Comparison of ENCODE assay signal across 9 mouse cellular contexts in the genomic region with DNA sequence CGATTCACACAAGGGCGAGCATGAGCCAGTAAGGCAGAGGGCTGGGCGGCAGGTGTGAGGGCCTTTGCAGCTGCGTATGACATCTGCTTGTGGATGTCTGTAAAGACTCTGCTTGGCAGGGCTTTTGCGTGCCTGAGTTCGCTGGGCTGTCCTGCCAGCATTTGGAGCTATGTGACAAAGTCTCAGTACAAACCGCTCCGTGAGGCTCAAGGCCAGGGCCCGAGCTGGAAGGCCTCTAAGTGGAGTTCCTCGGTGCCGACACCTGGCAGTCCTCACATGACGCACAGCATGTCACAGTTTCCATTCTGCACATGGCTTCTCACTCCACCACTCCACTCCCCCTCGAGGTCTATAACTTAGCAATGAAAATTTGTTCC.
DNase-seq lines count a peak whose midpoint lies in the region; ATAC-seq lines count a peak whose summit lies in the region.
"Had no signal": no experiment of that assay in that cellular context is flagged by ENCODE, and none has a peak within 500 bp of the region (broad histone marks: within the 10 kb centered on the region; RNA-seq: fewer than 3 reads in every experiment).

No protein-coding gene starts in this region.

- H3K36me3 ChIP-seq in midbrain, embryonic 14.5 days (ENCODE audit: control insufficient read depth, insufficient read depth, low read length), result peaks cover 8% of the 10 kb centered on the region; the same call in 1 of the 2 replicates
- H3K36me3 ChIP-seq in midbrain, embryonic 16.5 days (ENCODE audit: control insufficient read depth, insufficient read depth, low read length), result peaks cover 5% of the 10 kb centered on the region; the same call in 1 of the 2 replicates

- no peak overlapping the region for H3K4me2 ChIP-seq in midbrain, embryonic 14.5 days (ENCODE audit: low read length)
- no peak overlapping the region for H3K4me2 ChIP-seq in midbrain, embryonic 16.5 days (ENCODE audit: low read length)

- no peaks in the 10 kb centered on the region for H3K9me3 ChIP-seq in midbrain, embryonic 14.5 days (ENCODE audit: control insufficient read depth, low read length)
- H3K9me3 ChIP-seq in midbrain, embryonic 16.5 days (replicated peaks; ENCODE audit: control insufficient read depth, low read length, poor library complexity, severe bottlenecking), result no peaks in the 10 kb centered on the region

- no peak overlapping the region for H3K9ac ChIP-seq in midbrain, embryonic 14.5 days (replicated peaks; ENCODE audit: low read length)
- H3K9ac ChIP-seq in midbrain, embryonic 16.5 days (ENCODE audit: low read depth, low read length), result no peak overlapping the region

- WGBS in midbrain, embryonic 14.5 days, result 70% methylated on average over 13 of the region's 13 CpGs
- WGBS in midbrain, embryonic 16.5 days, result 73% methylated on average over 13 of the region's 13 CpGs

- ATAC-seq in midbrain, embryonic 14.5 days (ENCODE audit: low FRiP score, low TSS enrichment), result no peak
- ATAC-seq in midbrain, embryonic 16.5 days, result no peak

- peak overlapping the region; percentile 37; the same call in 1 of the 2 replicates for H3K27ac ChIP-seq in midbrain, embryonic 14.5 days (replicated peaks; ENCODE audit: low read depth, low read length)
- H3K27ac ChIP-seq in midbrain, embryonic 16.5 days (ENCODE audit: low read length), result no peak overlapping the region

- peak; percentile 51 to 63 for DNase-seq in adrenal gland, adult (ENCODE audit: inconsistent age in 2 of 2, low spot score in 1 of 2)
- DNase-seq in adrenal gland, postnatal 4 days (ENCODE audit: low spot score in 2 of 2), result no peak
- peak; percentile 23 for DNase-seq in midbrain, embryonic 14.5 days
- DNase-seq in heart, postnatal 4 days, result peak; percentile 52
- peak; percentile 34 for DNase-seq in skeletal muscle tissue, adult 2 months (ENCODE audit: low read depth, low spot score)
- no peak for DNase-seq in embryo, embryonic 9.5 days (ENCODE audit: extremely low spot score)
- no peak for DNase-seq in cerebellum, adult 8-10 months

- peaks cover 28% of the 10 kb centered on the region for H3K4me1 ChIP-seq in midbrain, embryonic 14.5 days (ENCODE audit: control insufficient read depth, insufficient read depth, low read length)
- peaks cover 24% of the 10 kb centered on the region for H3K4me1 ChIP-seq in midbrain, embryonic 16.5 days (ENCODE audit: control insufficient read depth, insufficient read depth, low read length)

- H3K4me3 ChIP-seq in midbrain, embryonic 14.5 days (replicated peaks; ENCODE audit: low read depth, low read length), result no peak overlapping the region
- no peak overlapping the region for H3K4me3 ChIP-seq in midbrain, embryonic 16.5 days (ENCODE audit: low read depth, low read length)
- H3K4me3 ChIP-seq: myocyte had no signal

- no peaks in the 10 kb centered on the region for H3K27me3 ChIP-seq in midbrain, embryonic 14.5 days (ENCODE audit: control insufficient read depth, insufficient read depth, low read length)
- H3K27me3 ChIP-seq in midbrain, embryonic 16.5 days (ENCODE audit: control insufficient read depth, insufficient read depth, low read depth, low read length), result no peaks in the 10 kb centered on the region

Comparison
In these comparisons a context has a peak if more than half of its experiments do, and no peak if none do; other contexts are left out.
1. DNase-seq: peak in adrenal gland, adult (2 of 2), midbrain, embryonic 14.5 days (single experiment), heart, postnatal 4 days (single experiment) and skeletal muscle tissue, adult 2 months (single experiment); none in adrenal gland, postnatal 4 days (0 of 2), embryo, embryonic 9.5 days (single experiment) and cerebellum, adult 8-10 months (single experiment).